Mouse (Mus musculus) liver, embryonic 13.5 days (tissue): ENCODE measurements around the gene Slc16a12. TPM values are rescaled to one million over a fixed set of nuclear protein-coding genes. Genes with fewer than 3 reads are reported as not detected.

Experiments
- ATAC-seq: fragments of 200-750 bp; cut with Nextera tagmentation; 2 replicates; pipeline ENCODE4 v1.8.0; 2017; ENCODE audit warnings: low read depth, mild to moderate bottlenecking, moderate number of reproducible peaks, moderate library complexity
- DNase-seq: peaks from one replicate; pipeline ENCODE4 v3.0.0; 2022
- H3K27ac ChIP-seq: fragments of 300-500 bp; sonication (generic); 2 replicates; pipeline ENCODE4 v1.5.1; 2015; ENCODE audit warnings: moderate library complexity, mild to moderate bottlenecking, inconsistent platforms
- H3K27me3 ChIP-seq: fragments of 300-500 bp; sonication (generic); 2 replicates; pipeline ENCODE4 v1.6.1; 2015; ENCODE audit warnings: mild to moderate bottlenecking, inconsistent platforms
- H3K36me3 ChIP-seq: fragments of 300-500 bp; sonication (generic); 2 replicates; pipeline ENCODE4 v1.6.1; 2015; ENCODE audit warnings: mild to moderate bottlenecking, inconsistent platforms
- H3K4me1 ChIP-seq: fragments of 300-500 bp; sonication (generic); replicated peaks from 2 replicates; pipeline ENCODE4 v1.6.1; 2015; ENCODE audit warnings: inconsistent platforms
- H3K4me2 ChIP-seq: fragments of 300-500 bp; sonication (generic); 2 replicates; pipeline ENCODE4 v1.6.1; 2015; ENCODE audit warnings: inconsistent platforms, mild to moderate bottlenecking, moderate library complexity
- H3K4me3 ChIP-seq: fragments of 300-500 bp; sonication (generic); replicated peaks from 2 replicates; pipeline ENCODE4 v1.5.1; 2015; ENCODE audit warnings: mild to moderate bottlenecking, inconsistent platforms
- H3K9ac ChIP-seq: fragments of 300-500 bp; sonication (generic); 2 replicates; pipeline ENCODE4 v1.6.1; 2015; ENCODE audit warnings: mild to moderate bottlenecking, inconsistent platforms
- H3K9me3 ChIP-seq: fragments of 300-500 bp; sonication (generic); replicated peaks from 2 replicates; pipeline ENCODE4 v1.6.1; 2016; ENCODE audit warnings: inconsistent platforms
- WGBS: fragments of 180-500 bp; shearing (Covaris S2); methylation state at CpG from one replicate; pipeline ENCODE4 v1.1.7; 2015; ENCODE audit not compliant: insufficient replicate concordance; 5-methylcytosine and 5-hydroxymethylcytosine counted together
- polyA plus RNA-seq: library from polyadenylated mRNA; unstranded; fragments of >200 nt; fragmentation: Nextera tagmentation; extraction: Ambion mirVana; gene quantifications from 2 replicates; pipeline ENCODE4 v1.2.1, GENCODE M21; 2015

Slc16a12 gene
- polyA plus RNA-seq = 8.1 and 10.5 TPM in 2 replicates

GRCm38 (mm10) chr19:34746688-34747504 is at the start of gene Slc16a12:
Slc16a12 (minus strand) TSS chr19:34747289.
- Histone ChIP-seq H3K4me1 (no peaks in the 10 kb centered on the region), H3K4me3 (peak within 1 kb of the TSS; percentile 62), H3K9ac (peak within 1 kb of the TSS; percentile 64), H3K36me3 (no peaks in the 10 kb centered on the region), H3K27me3 (peaks cover 30% of the 10 kb centered on the region), H3K27ac (peak within 1 kb of the TSS; percentile 72), H3K9me3 (no peaks in the 10 kb centered on the region), H3K4me2 (peak within 1 kb of the TSS; percentile 65)
- WGBS = 2% methylated on average over 61 of the region's 61 CpGs
- DNase-seq (no peak), ATAC-seq (peak; percentile 75)

GRCm38 (mm10) chr19:34796396-34796795 is 49.3 kb upstream of the Slc16a12 start:
- no peak overlapping the region for H3K27ac ChIP-seq
- H3K4me1 ChIP-seq = no peaks in the 10 kb centered on the region; the same call in 1 of the 2 replicates
- no peaks in the 10 kb centered on the region for H3K27me3 ChIP-seq
- H3K4me2 ChIP-seq = no peak overlapping the region
- no peak overlapping the region for H3K9ac ChIP-seq
- no peaks in the 10 kb centered on the region for H3K36me3 ChIP-seq
- ATAC-seq = no peak
- DNase-seq = no peak
- no peak overlapping the region for H3K4me3 ChIP-seq
- WGBS = 56% methylated on average over 4 of the region's 4 CpGs
- no peaks in the 10 kb centered on the region for H3K9me3 ChIP-seq

DNA sequence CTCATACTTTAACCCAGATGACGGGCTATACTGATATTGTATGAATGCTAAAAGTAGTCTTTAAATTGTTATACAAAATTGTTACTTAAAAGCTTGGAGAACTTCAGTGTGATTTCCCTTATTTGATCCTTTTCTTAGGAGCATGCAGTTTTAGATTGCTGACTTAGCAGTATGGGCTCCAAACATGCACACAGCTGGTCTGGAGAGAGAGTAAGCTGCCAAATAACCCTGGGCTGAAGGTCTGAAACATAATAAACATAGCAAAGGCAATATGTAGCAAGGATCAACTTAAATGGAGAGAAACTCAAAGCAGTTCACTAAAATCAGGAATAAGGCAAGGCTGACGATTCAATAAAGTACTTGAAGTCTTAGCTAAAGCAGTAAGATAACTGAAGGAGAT is 35.4 kb upstream of the Slc16a12 start:
- Histone ChIP-seq H3K27me3 (no peaks in the 10 kb centered on the region), H3K4me1 (no peaks in the 10 kb centered on the region), H3K4me3 (no peak overlapping the region), H3K4me2 (no peak overlapping the region), H3K9me3 (no peaks in the 10 kb centered on the region), H3K27ac (no peak overlapping the region), H3K9ac (no peak overlapping the region), H3K36me3 (no peaks in the 10 kb centered on the region)
- WGBS = 76% methylated on average over 2 of the region's 2 CpGs
- no peak for ATAC-seq
- no peak for DNase-seq

DNA sequence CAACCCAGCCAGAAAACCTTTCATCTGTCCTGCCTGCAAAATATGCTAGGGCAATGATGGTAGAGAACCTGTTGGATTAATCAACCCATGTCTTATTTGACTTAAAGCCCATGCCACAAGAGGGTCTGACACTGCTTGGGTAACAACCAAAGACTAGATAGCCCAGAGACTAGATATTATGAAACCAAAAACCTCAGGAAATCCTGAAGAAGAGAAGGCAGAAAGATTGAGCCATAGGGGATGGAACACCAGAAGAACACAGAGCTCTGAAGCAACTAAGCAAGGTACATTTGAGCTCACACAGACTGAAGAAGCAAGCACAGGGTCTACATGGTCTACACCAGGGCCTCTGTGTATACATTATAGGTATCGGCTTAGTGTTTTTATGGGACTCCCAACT is 31.9 kb upstream of the Slc16a12 start:
- ATAC-seq (no peak), DNase-seq (no peak)
- Histone ChIP-seq H3K27me3 (no peaks in the 10 kb centered on the region), H3K4me2 (no peak overlapping the region), H3K4me1 (no peaks in the 10 kb centered on the region), H3K4me3 (no peak overlapping the region), H3K27ac (no peak overlapping the region), H3K9ac (no peak overlapping the region), H3K9me3 (no peaks in the 10 kb centered on the region), H3K36me3 (no peaks in the 10 kb centered on the region)
- WGBS = 83% methylated on average over 1 of the region's 1 CpGs

- H3K9ac ChIP-seq = no peak overlapping the region
- ATAC-seq (no peak), DNase-seq (no peak)
- no peaks in the 10 kb centered on the region for H3K9me3 ChIP-seq
- no peaks in the 10 kb centered on the region for H3K4me1 ChIP-seq
- no peak overlapping the region for H3K27ac ChIP-seq
- no peak overlapping the region for H3K4me3 ChIP-seq
- no peaks in the 10 kb centered on the region for H3K36me3 ChIP-seq
- no peak overlapping the region for H3K4me2 ChIP-seq
- H3K27me3 ChIP-seq = no peaks in the 10 kb centered on the region
Measured at GRCm38 (mm10) chr19:34778098-34778497, 31.0 kb upstream of the Slc16a12 start.

DNA sequence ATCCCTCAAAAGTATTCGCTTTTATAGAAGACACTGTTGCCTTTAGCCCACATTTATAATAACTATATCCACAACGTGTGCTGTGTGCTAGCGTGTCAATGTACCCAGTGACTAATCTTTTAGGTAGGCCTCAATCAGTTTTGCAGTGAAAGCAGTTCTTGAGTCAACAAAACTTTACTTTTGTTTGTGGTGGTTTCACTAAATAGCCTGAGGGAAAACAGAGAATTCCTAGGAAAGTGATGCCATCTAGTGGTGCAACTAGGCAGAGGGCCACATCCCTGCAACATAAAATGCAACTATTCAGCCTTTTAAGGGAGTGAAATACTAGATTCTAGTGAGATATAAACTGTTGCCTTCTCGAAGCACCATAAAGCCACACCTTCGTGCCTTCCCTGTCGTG is 25.7 kb upstream of the Slc16a12 start:
- Histone ChIP-seq H3K4me1 (no peaks in the 10 kb centered on the region), H3K9ac (no peak overlapping the region), H3K9me3 (no peaks in the 10 kb centered on the region), H3K27me3 (no peaks in the 10 kb centered on the region), H3K36me3 (no peaks in the 10 kb centered on the region), H3K27ac (no peak overlapping the region), H3K4me3 (no peak overlapping the region), H3K4me2 (no peak overlapping the region)
- no peak for ATAC-seq
- DNase-seq = no peak
- 19% methylated on average over 6 of the region's 6 CpGs for WGBS

DNA sequence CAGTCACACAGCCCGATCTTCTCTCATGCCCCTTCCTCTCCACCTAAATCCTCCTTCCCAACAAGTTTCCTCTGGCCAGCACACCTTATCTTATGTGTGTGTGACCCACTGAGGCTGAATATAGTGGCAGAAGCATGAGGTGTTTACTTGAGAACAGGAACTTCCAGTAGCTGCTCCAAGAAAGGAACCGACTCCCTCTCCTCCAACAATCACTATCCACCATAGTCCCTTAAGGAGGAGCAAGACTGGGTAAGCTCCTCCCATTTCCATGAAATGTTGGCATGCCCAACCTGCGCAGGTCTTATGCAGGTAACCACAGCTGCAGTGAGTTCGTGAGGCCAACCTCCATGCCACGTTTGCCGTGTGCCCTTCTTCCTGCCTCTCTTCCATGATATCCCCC is 23.7 kb upstream of the Slc16a12 start:
- Histone ChIP-seq H3K4me1 (no peaks in the 10 kb centered on the region), H3K4me2 (no peak overlapping the region), H3K9ac (no peak overlapping the region), H3K9me3 (no peaks in the 10 kb centered on the region), H3K36me3 (no peaks in the 10 kb centered on the region), H3K27ac (no peak overlapping the region), H3K27me3 (no peaks in the 10 kb centered on the region), H3K4me3 (no peak overlapping the region)
- no peak for ATAC-seq
- no peak for DNase-seq
- WGBS = 74% methylated on average over 6 of the region's 6 CpGs

DNA sequence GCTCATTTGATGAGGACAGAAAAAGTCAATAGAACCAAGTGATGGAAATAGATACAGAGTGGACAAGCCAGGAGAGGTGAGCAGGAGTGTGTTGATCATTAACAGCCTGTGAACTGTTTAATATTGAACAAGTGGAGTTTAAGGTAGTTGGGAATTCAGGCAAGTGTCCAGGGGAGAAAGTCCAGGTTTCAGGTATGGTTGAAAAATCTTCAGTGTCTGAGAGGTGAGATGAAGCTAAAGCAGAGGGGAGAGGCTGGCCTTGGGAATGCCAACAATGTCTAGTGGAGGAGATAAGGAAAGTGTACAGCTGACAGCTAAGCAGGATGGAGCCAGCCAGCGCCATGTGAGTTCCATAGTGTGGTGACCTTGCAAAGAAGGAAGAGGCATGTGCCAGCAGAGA is 11.7 kb upstream of the Slc16a12 start:
- peak; percentile 45; the same call in 1 of the 2 replicates for ATAC-seq
- no peak overlapping the region; the same call in 1 of the 2 replicates for H3K27ac ChIP-seq
- H3K4me2 ChIP-seq = no peak overlapping the region
- H3K4me1 ChIP-seq = peaks cover 2% of the 10 kb centered on the region; the same call in 1 of the 2 replicates
- no peaks in the 10 kb centered on the region for H3K36me3 ChIP-seq
- H3K4me3 ChIP-seq = no peak overlapping the region
- no peaks in the 10 kb centered on the region for H3K27me3 ChIP-seq
- H3K9me3 ChIP-seq = no peaks in the 10 kb centered on the region
- 48% methylated on average over 1 of the region's 1 CpGs for WGBS
- no peak for DNase-seq
- no peak overlapping the region for H3K9ac ChIP-seq

GRCm38 (mm10) chr19:34756561-34757240 is 9.6 kb upstream of the Slc16a12 start:
- Histone ChIP-seq H3K9ac (no peak overlapping the region), H3K27me3 (no peaks in the 10 kb centered on the region), H3K9me3 (no peaks in the 10 kb centered on the region), H3K4me3 (no peak overlapping the region), H3K36me3 (no peaks in the 10 kb centered on the region), H3K4me1 (peaks cover 2% of the 10 kb centered on the region; the same call in 1 of the 2 replicates), H3K4me2 (no peak overlapping the region), H3K27ac (no peak overlapping the region)
- ATAC-seq = no peak
- DNase-seq = no peak
- 67% methylated on average over 7 of the region's 7 CpGs for WGBS

- DNase-seq = no peak
- WGBS = 74% methylated on average over 1 of the region's 1 CpGs
- ATAC-seq = no peak
- no peaks in the 10 kb centered on the region for H3K9me3 ChIP-seq
- H3K27me3 ChIP-seq = no peaks in the 10 kb centered on the region
- no peaks in the 10 kb centered on the region for H3K36me3 ChIP-seq
- H3K4me1 ChIP-seq = peaks cover 2% of the 10 kb centered on the region; the same call in 1 of the 2 replicates
- no peak overlapping the region for H3K27ac ChIP-seq
- H3K4me2 ChIP-seq = no peak overlapping the region
- no peak overlapping the region for H3K4me3 ChIP-seq
- H3K9ac ChIP-seq = no peak overlapping the region
Measured at GRCm38 (mm10) chr19:34755680-34756079, 8.6 kb upstream of the Slc16a12 start.

DNA sequence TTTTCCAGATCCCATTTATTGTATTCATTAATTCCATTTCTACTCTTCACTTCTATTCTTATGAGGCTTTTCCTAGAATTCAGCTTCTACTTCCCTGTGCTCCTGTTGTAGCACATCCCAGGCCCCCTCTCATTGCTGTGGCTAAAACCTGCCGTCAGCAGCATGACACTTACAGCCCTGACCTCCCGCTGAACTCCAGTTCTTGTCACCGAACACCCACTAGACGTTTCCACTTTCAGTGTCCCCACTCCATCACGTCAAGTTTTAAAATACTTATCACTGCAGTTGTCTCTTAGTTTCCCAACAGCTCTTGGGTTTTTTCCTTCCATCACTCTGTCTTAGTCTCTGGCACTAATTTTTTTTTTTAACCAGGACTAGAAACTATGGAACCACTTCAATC is 6.2 kb upstream of the Slc16a12 start:
- ATAC-seq (no peak), DNase-seq (no peak)
- H3K4me1 ChIP-seq = no peaks in the 10 kb centered on the region; the same call in 1 of the 2 replicates
- 0 out of 2 replicates have a peak, but pooled peaks cover 2% of the 10 kb centered on the region for H3K27me3 ChIP-seq
- H3K4me3 ChIP-seq = no peak overlapping the region
- WGBS = 55% methylated on average over 5 of the region's 5 CpGs
- H3K36me3 ChIP-seq = no peaks in the 10 kb centered on the region
- H3K9ac ChIP-seq = no peak overlapping the region
- no peaks in the 10 kb centered on the region for H3K9me3 ChIP-seq
- H3K4me2 ChIP-seq = no peak overlapping the region
- no peak overlapping the region for H3K27ac ChIP-seq
